Mouse (Mus musculus) embryonic facial prominence, embryonic 13.5 days (tissue): ENCODE measurements around the gene Zmym3. TPM values are rescaled to one million over a fixed set of nuclear protein-coding genes. Genes with fewer than 3 reads are reported as not detected.

Experiments
- ATAC-seq: fragments of 200-750 bp; cut with Nextera tagmentation; 2 replicates; pipeline ENCODE4 v1.8.0; 2017; ENCODE audit warnings: low read depth; ENCODE audit not compliant: insufficient number of reproducible peaks, insufficient read depth, low FRiP score, low TSS enrichment
- H3K27ac ChIP-seq: fragments of 300-500 bp; sonication (generic); 2 replicates; pipeline ENCODE4 v1.5.1; 2015; ENCODE audit warnings: moderate library complexity, mild to moderate bottlenecking, inconsistent platforms
- H3K27me3 ChIP-seq: fragments of 300-500 bp; sonication (generic); 2 replicates; pipeline ENCODE4 v1.6.1; 2015; ENCODE audit warnings: mild to moderate bottlenecking, inconsistent platforms
- H3K36me3 ChIP-seq: fragments of 300-500 bp; sonication (generic); 2 replicates; pipeline ENCODE4 v1.6.1; 2015; ENCODE audit warnings: mild to moderate bottlenecking, inconsistent platforms
- H3K4me1 ChIP-seq: fragments of 300-500 bp; sonication (generic); 2 replicates; pipeline ENCODE4 v1.6.1; 2015; ENCODE audit warnings: inconsistent platforms
- H3K4me2 ChIP-seq: fragments of 300-500 bp; sonication (generic); 2 replicates; pipeline ENCODE4 v1.6.1; 2015; ENCODE audit warnings: moderate library complexity, mild to moderate bottlenecking, inconsistent platforms
- H3K4me3 ChIP-seq: fragments of 300-500 bp; sonication (generic); 2 replicates; pipeline ENCODE4 v1.5.1; 2015; ENCODE audit warnings: mild to moderate bottlenecking, inconsistent platforms
- H3K9ac ChIP-seq: fragments of 300-500 bp; sonication (generic); 2 replicates; pipeline ENCODE4 v1.6.1; 2015; ENCODE audit warnings: mild to moderate bottlenecking, inconsistent platforms
- H3K9me3 ChIP-seq: fragments of 300-500 bp; sonication (generic); 2 replicates; pipeline ENCODE4 v1.6.1; 2016; ENCODE audit warnings: inconsistent platforms
- WGBS: fragments of 180-500 bp; shearing (Covaris S2); methylation state at CpG from one replicate; pipeline ENCODE4 v1.1.7; 2015; ENCODE audit warnings: mixed read lengths; 5-methylcytosine and 5-hydroxymethylcytosine counted together
- polyA plus RNA-seq: library from polyadenylated mRNA; unstranded; fragments of >200 nt; fragmentation: Nextera tagmentation; extraction: Ambion mirVana; gene quantifications from 2 replicates; pipeline ENCODE4 v1.2.1, GENCODE M21; 2015

The Zmym3 gene
- polyA plus RNA-seq, 1 experiment from 2014 or later = 44.1 TPM

DNA sequence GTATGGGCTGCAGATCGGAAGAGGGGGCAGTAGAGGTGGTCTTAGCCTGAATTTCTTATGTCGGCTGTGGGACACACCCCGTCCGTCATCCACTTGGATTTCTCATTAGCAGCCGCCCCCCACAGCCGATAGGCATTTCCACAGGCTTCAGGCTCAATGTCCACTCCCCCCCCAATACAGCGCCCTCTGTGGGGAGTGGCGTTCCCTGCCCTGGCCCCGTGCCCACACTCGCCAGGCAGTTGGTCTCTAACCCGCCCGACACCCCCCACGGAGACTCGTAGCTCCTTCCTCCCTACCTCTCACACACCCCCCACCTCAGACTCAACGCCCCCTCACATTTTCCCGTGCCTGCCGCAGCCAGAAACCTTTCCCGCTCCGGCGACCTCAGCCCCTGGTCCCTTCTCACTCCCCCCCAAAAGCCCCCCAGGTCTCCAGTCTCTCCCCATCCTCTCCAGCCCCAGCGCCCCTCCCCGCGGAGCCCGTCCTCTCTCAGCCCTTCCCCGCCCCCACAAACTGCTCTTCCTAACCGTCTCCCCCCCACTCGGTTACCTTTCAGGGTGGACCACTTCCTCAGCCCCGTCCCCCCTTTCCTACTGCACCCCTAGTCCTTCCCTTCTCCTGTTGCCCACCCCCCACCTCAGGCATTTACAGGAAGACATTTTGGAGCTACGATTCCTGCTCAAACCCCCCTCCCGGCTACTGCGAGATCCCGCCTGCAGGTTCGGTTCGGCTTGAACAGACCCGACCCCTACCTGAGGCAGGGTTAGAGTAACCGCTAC lies 1.5 kb downstream of the Zmym3 start:
- WGBS = 31% methylated on average over 36 of the region's 36 CpGs
- Histone ChIP-seq H3K27ac (peak overlapping the region; percentile 79), H3K4me1 (peaks cover 19% of the 10 kb centered on the region)

DNA sequence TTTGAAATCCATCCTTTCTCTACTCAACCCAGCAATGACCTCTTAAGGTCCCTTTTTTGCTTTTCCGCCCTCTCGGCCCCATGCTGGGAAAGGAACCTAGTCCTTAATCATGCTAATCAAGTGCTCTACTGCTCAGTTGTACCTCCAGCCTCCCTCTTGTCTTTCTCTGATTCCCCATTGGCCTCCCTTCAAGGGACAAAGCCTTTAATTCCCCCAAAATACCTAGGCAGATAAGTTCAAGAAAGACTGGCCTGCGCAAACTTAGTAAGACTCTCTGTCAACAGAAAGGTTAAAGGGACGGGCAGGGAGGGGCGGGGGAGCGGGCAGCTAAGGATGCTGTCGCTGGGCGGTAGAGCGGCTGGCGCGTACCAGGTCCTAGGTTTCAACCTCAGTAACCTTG lies 24.2 kb downstream of the Zmym3 start:
- peaks cover 33% of the 10 kb centered on the region for H3K27me3 ChIP-seq
- H3K4me3 ChIP-seq = no peak overlapping the region
- ATAC-seq = no peak
- no peaks in the 10 kb centered on the region for H3K9me3 ChIP-seq
- 23% methylated on average over 11 of the region's 11 CpGs for whole genome bisulfite sequencing
- no peak overlapping the region for H3K27ac ChIP-seq
- H3K4me2 ChIP-seq = no peak overlapping the region
- H3K4me1 ChIP-seq = no peaks in the 10 kb centered on the region
- no peaks in the 10 kb centered on the region for H3K36me3 ChIP-seq
- H3K9ac ChIP-seq = no peak overlapping the region

More for the DNA sequence above, 1.5 kb downstream of the Zmym3 start:
- no peak for ATAC-seq
- Histone ChIP-seq H3K4me2 (peak overlapping the region; percentile 69), H3K9me3 (no peaks in the 10 kb centered on the region), H3K9ac (peak overlapping the region; percentile 76), H3K36me3 (peaks cover 15% of the 10 kb centered on the region; the same call in 1 of the 2 replicates), H3K4me3 (peak overlapping the region; percentile 54), H3K27me3 (peaks cover 19% of the 10 kb centered on the region; the same call in 1 of the 2 replicates)

DNA sequence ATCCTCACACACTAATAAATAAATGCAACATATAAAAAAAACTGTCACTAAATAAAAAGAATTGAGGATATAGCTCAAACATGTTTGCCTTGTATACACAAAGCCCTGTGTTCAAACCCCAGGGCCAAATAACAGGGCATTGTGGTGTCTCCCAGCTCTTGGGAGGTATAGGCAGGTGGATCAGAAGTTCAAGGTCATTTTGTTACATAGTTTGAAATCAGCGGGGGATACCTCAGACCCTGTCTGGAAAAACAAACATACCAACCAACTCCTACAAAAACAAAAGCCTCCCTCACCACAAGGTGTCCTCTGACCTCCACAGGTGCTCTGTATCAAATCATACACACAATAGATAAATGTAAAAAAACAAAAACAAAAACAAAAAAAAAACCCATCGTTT lies 26.3 kb downstream of the Zmym3 start:
- Histone ChIP-seq H3K9ac (no peak overlapping the region), H3K4me3 (no peak overlapping the region), H3K9me3 (no peaks in the 10 kb centered on the region), H3K4me2 (no peak overlapping the region), H3K36me3 (no peaks in the 10 kb centered on the region), H3K27ac (no peak overlapping the region), H3K4me1 (no peaks in the 10 kb centered on the region), H3K27me3 (peaks cover 36% of the 10 kb centered on the region)
- no peak for ATAC-seq
- 60% methylated on average over 2 of the region's 2 CpGs for WGBS

DNA sequence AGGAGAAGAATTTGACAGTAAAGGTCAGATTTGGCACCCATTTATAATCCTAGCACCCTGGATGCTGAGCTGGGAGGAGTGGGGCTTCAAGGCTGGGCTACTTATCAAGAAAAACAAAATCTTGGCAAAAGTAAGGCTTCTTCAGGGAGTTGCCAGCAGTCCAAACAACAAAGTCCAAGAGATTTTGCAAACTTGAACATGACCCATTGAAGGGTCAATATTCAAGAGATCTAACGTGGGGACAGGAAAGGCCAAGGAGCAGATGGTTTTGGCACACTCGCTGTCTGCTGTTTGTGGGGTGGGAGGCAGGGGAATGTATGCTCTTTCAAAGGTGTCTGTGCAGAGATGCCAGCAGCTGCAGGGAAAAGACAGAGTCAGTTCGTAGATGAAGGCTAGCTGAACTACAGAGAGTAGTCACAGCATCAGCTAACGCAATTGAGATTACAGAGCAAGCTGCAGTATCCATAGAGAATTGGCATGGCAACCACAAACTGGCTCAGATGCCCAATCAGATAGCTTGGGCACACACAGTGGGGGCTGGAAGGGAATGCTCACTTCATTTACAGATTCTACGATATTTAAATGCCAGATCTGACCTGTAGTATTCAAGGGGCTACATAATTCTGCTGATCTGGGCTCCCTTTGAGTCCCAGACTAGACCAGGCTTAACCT lies 31.6 kb downstream of the Zmym3 start:
- 69% methylated on average over 5 of the region's 5 CpGs for WGBS
- peaks cover 55% of the 10 kb centered on the region for H3K27me3 ChIP-seq
- no peak for ATAC-seq

DNA sequence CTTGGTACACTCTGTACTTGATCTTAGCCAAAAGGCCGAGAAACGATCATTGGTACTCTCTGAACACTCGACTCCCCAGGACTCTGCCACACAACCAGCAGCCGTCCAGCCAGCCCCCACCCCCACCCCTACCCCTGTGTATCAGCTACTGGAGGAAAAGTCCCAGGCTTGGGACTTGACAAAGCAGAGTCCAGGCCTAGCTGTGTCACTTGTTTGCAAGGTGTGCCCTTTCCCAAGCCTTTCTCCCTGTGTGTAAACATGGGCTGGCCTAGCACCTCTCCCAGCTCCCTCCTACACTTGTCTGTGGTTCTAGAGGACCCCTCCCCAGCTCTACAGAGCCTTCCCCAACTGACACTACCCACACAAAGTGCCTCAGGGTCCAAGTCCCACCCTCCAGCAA lies 34.4 kb downstream of the Zmym3 start:
- no peak overlapping the region for H3K9ac ChIP-seq
- H3K4me3 ChIP-seq = no peak overlapping the region
- ATAC-seq = no peak
- no peak overlapping the region for H3K4me2 ChIP-seq
- 28% methylated on average over 4 of the region's 4 CpGs for WGBS
- H3K36me3 ChIP-seq = no peaks in the 10 kb centered on the region
- H3K27ac ChIP-seq = no peak overlapping the region
- no peaks in the 10 kb centered on the region for H3K9me3 ChIP-seq
- H3K4me1 ChIP-seq = no peaks in the 10 kb centered on the region
- peaks cover 75% of the 10 kb centered on the region for H3K27me3 ChIP-seq

More for the DNA sequence above, 31.6 kb downstream of the Zmym3 start:
- H3K9ac ChIP-seq = no peak overlapping the region
- H3K36me3 ChIP-seq = no peaks in the 10 kb centered on the region
- H3K27ac ChIP-seq = no peak overlapping the region
- no peak overlapping the region for H3K4me2 ChIP-seq
- H3K4me1 ChIP-seq = no peaks in the 10 kb centered on the region
- H3K9me3 ChIP-seq = no peaks in the 10 kb centered on the region
- H3K4me3 ChIP-seq = no peak overlapping the region

DNA sequence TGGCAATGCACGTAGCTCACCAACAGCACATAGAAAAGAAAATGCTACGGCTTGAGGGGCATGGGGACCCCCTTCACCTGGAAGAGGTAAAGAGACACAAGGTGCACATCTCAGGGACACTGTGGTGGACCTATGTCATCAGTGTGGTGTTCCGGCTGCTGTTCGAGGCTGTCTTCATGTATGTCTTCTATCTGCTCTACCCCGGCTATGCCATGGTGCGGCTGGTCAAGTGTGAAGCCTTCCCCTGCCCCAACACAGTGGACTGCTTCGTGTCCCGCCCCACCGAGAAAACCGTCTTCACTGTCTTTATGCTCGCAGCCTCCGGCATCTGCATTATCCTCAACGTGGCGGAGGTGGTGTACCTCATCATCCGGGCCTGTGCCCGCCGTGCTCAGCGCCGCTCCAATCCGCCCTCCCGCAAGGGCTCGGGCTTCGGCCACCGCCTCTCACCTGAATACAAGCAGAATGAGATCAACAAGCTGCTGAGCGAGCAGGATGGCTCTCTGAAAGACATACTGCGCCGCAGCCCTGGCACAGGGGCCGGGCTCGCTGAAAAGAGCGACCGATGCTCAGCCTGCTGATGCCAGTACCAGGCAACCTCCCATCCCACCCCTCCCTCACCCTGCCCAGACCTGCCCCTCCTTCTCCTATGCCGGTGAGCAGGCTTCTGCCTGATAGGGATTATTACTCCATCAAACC lies 36.1 kb downstream of the Zmym3 start:
- H3K27ac ChIP-seq = no peak overlapping the region
- H3K36me3 ChIP-seq = no peaks in the 10 kb centered on the region
- H3K4me2 ChIP-seq = peak overlapping the region; percentile 55
- H3K9ac ChIP-seq = 0 out of 2 replicates have a peak overlapping the region, but pooled peaks have one; percentile 49
- WGBS = 22% methylated on average over 32 of the region's 32 CpGs
- peak overlapping the region; percentile 32 for H3K4me3 ChIP-seq
- no peaks in the 10 kb centered on the region for H3K4me1 ChIP-seq
- no peak for ATAC-seq
- peaks cover 88% of the 10 kb centered on the region for H3K27me3 ChIP-seq
- H3K9me3 ChIP-seq = no peaks in the 10 kb centered on the region

DNA sequence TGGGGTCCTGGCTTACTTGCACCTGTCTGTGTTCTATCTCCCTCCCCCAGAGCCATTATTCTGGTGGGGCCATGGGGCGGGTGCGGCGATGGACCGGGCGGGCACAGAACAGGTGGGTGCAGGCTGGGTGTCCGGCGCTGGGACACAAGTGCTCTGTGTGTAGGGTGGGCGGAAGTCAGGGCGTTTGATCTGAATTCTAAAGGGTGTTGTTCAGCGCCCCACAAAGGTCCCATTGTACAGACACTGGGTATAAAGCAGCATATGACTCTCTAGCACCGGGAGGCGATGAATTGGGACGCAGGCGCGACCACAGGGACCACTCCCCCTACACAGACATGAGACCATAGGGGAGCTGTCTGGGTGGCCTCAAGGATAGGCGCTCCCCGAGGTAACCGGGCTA lies 37.2 kb downstream of the Zmym3 start:
- 32% methylated on average over 18 of the region's 18 CpGs for WGBS
- no peaks in the 10 kb centered on the region for H3K4me1 ChIP-seq
- no peak overlapping the region for H3K4me3 ChIP-seq
- ATAC-seq = no peak
- no peaks in the 10 kb centered on the region for H3K9me3 ChIP-seq
- H3K4me2 ChIP-seq = no peak overlapping the region
- no peaks in the 10 kb centered on the region for H3K36me3 ChIP-seq
- H3K9ac ChIP-seq = no peak overlapping the region
- H3K27ac ChIP-seq = no peak overlapping the region
- H3K27me3 ChIP-seq = peaks cover 87% of the 10 kb centered on the region

DNA sequence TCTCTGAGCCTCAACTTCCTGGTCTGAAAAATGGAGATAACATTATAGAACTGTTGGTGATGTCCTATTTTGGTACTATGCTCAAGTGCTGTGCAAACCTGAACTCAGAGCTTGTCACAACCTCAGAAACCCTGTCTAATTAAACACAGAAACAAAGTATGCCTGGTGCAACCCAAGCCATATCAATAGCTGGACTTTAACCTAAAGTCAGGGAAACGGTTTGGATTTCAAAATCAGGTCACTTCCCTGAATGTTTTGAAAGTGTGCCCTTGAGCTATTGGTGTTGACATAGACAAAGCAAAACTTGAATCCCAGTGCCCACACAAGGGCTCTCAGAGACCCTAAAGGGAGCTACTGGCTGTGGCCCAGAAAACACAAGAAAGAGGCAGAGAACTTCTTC lies 40.9 kb downstream of the Zmym3 start:
- WGBS = 53% methylated on average over 1 of the region's 1 CpGs
- Histone ChIP-seq H3K9me3 (no peaks in the 10 kb centered on the region), H3K36me3 (no peaks in the 10 kb centered on the region), H3K27ac (no peak overlapping the region), H3K4me2 (no peak overlapping the region), H3K27me3 (peaks cover 76% of the 10 kb centered on the region), H3K4me1 (no peaks in the 10 kb centered on the region), H3K4me3 (no peak overlapping the region), H3K9ac (no peak overlapping the region)
- ATAC-seq = no peak

DNA sequence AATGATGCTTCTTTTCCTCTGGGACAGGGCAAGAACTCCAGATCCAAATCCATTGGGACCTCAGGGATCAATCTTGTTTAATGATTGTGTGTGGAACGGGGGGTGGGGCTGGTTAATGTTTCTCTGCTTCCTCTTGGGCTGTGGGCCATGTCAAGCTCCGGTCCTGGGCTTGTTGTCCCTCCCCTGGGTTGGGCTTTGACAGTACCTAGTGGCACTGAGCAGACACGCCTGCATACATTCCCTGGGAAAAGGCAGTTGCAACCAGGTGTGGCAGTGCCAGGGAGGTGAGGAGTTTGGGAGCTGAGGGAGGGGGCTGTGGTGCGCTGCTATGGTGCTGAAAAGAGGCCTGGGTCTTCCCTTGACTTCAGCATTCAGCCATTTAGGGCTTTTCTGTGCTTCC lies 43.6 kb downstream of the Zmym3 start:
- H3K36me3 ChIP-seq = no peaks in the 10 kb centered on the region
- H3K27ac ChIP-seq = no peak overlapping the region
- no peaks in the 10 kb centered on the region for H3K4me1 ChIP-seq
- 74% methylated on average over 4 of the region's 4 CpGs for WGBS
- H3K9ac ChIP-seq = no peak overlapping the region
- no peak overlapping the region for H3K4me3 ChIP-seq
- no peaks in the 10 kb centered on the region for H3K9me3 ChIP-seq
- no peak for ATAC-seq
- H3K4me2 ChIP-seq = no peak overlapping the region
- H3K27me3 ChIP-seq = peaks cover 64% of the 10 kb centered on the region

DNA sequence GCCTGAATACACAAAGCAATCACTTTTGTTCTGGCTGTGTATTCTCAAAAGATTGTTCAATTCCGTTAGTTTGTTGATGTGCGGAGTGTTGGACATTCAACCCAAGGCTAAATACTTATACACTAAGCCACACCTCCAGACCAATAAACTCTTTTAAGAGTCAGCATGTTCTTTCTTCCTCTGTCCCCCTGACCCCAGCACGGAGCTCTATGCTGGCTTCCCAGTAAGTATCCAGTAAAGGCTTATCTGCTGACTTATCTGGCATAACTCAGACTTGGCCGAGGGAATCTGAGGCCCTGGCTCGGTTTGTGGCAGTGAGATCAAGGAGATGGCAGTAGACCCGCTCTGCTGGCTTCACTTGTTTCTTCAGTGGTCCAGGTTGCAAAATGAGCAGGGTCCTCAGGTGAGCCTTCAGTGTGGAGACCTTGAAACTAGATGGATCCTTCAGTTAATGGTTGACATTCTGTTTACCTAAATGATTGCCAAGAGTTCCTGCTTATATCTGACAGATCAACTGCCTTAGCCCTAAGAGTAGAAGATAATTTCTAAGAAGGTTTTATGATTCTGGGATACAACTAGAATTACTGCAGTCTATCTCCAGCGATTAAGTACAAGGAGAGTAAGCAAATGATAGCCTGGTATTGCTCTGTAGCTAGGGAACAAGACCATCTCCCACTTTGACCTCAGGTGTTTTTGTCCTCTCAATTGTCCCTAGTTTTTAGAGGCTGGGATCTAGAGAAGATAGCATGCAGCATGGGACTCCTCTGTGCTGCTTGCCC lies 44.3 kb downstream of the Zmym3 start, which contains the start of gene Gjb1:
Gene Gjb1, plus strand, starts transcription at position 189 of the 779 bp plus-strand sequence.
- no peak within 1 kb of the TSS for H3K27ac ChIP-seq
- ATAC-seq = no peak
- no peak within 1 kb of the TSS for H3K9ac ChIP-seq
- H3K27me3 ChIP-seq = peaks cover 57% of the 10 kb centered on the region
- H3K36me3 ChIP-seq = no peaks in the 10 kb centered on the region
- no peaks in the 10 kb centered on the region for H3K9me3 ChIP-seq
- 77% methylated on average over 7 of the region's 7 CpGs for WGBS
- no peaks in the 10 kb centered on the region for H3K4me1 ChIP-seq
- H3K4me2 ChIP-seq = no peak within 1 kb of the TSS
- no peak within 1 kb of the TSS for H3K4me3 ChIP-seq

DNA sequence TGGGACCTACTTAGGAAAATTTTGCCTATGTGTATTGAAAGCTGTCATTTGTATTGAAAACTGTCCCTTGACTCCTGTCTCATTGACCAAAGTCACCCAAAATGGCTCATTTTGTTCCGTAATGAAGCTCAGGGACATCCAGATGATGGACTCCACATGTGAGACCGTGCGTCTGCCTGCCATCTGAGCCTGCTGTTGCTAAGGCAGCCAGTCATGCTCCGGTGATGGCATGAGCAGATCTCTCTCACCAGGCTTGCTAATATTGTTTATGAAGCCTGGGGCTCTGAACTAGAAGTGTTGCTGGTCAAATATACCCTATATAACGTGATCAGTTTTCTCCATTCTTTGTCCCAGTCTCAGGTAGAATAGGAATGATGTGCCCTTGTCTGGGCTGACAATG lies 47.7 kb downstream of the Zmym3 start:
- Histone ChIP-seq H3K4me3 (no peak overlapping the region), H3K9ac (no peak overlapping the region), H3K27ac (no peak overlapping the region), H3K4me2 (no peak overlapping the region), H3K9me3 (no peaks in the 10 kb centered on the region), H3K36me3 (no peaks in the 10 kb centered on the region), H3K27me3 (peaks cover 39% of the 10 kb centered on the region), H3K4me1 (no peaks in the 10 kb centered on the region)
- no peak for ATAC-seq
- 49% methylated on average over 5 of the region's 5 CpGs for WGBS
